Mouse (Mus musculus) brain, embryonic 18.5 days (tissue): ENCODE data around the gene Nfu1.

Experiments
- DNase-seq: peaks from one replicate; pipeline ENCODE4 v3.0.0-alpha.2; 2012; ENCODE audit warnings: low read depth, low spot score

Gene Nfu1

GRCm38 (mm10) chr6:87008887-87009286, at the start of gene Nfu1:
TSS of gene Nfu1 (plus strand) at chr6:87009236.
- DNase-seq = no peak

GRCm38 (mm10) chr6:86963987-86964685, 44.9 kb upstream of the Nfu1 start:
- DNase-seq = no peak

GRCm38 (mm10) chr6:86967166-86967565, 41.9 kb upstream of the Nfu1 start:
- DNase-seq = no peak

- DNase-seq = no peak
Observed at GRCm38 (mm10) chr6:86973956-86974355, 35.1 kb upstream of the Nfu1 start.

- no peak for DNase-seq
Observed at GRCm38 (mm10) chr6:86978156-86978908, 30.7 kb upstream of the Nfu1 start.

- DNase-seq = no peak
Observed at GRCm38 (mm10) chr6:86978909-86979265, 30.1 kb upstream of the Nfu1 start.

- DNase-seq = no peak
Observed at GRCm38 (mm10) chr6:86981206-86981605, 27.8 kb upstream of the Nfu1 start.

GRCm38 (mm10) chr6:86985314-86986106, 23.5 kb upstream of the Nfu1 start:
- DNase-seq = no peak

- no peak for DNase-seq
Observed at GRCm38 (mm10) chr6:86989576-86989975, 19.5 kb upstream of the Nfu1 start.

- no peak for DNase-seq
Observed at GRCm38 (mm10) chr6:86991041-86991440, 18.0 kb upstream of the Nfu1 start.

- no peak for DNase-seq
Observed at GRCm38 (mm10) chr6:86992349-86992748, 16.7 kb upstream of the Nfu1 start.

GRCm38 (mm10) chr6:86994254-86994653, 14.8 kb upstream of the Nfu1 start:
- DNase-seq = no peak

GRCm38 (mm10) chr6:86996629-86997307, 12.3 kb upstream of the Nfu1 start:
- DNase-seq = no peak

GRCm38 (mm10) chr6:86997360-86997759, 11.7 kb upstream of the Nfu1 start:
- DNase-seq = no peak

- DNase-seq = no peak
Observed at GRCm38 (mm10) chr6:87001995-87002394, 7.0 kb upstream of the Nfu1 start.

GRCm38 (mm10) chr6:87002521-87003055, 6.4 kb upstream of the Nfu1 start:
- DNase-seq = no peak

GRCm38 (mm10) chr6:87004099-87004498, 4.9 kb upstream of the Nfu1 start:
- no peak for DNase-seq

GRCm38 (mm10) chr6:87005577-87005976, 3.5 kb upstream of the Nfu1 start:
- no peak for DNase-seq

GRCm38 (mm10) chr6:87009692-87010328, 774 bp downstream of the Nfu1 start:
- peak; percentile 74 for DNase-seq

GRCm38 (mm10) chr6:87016916-87017315, 7.9 kb downstream of the Nfu1 start:
- no peak for DNase-seq

GRCm38 (mm10) chr6:87018874-87019273, 9.8 kb downstream of the Nfu1 start:
- DNase-seq = no peak
